Mouse (Mus musculus) forebrain, embryonic 14.5 days (tissue): ENCODE results near the gene Vapb. TPM values are rescaled to one million over a fixed set of nuclear protein-coding genes. Genes with fewer than 3 reads are reported as not detected.

Experiments used
- ATAC-seq: fragments of 200-750 bp; cut with Nextera tagmentation; 2 replicates; pipeline ENCODE4 v1.8.0; 2017; ENCODE audit warnings: mild to moderate bottlenecking, moderate library complexity
- DNase-seq: peaks from one replicate; pipeline ENCODE4 v3.0.0-alpha.2; 2015; ENCODE audit warnings: low spot score
- H3K27ac ChIP-seq: fragments of 300-500 bp; sonication (generic); 2 replicates; pipeline ENCODE4 v1.5.1; 2014; ENCODE audit warnings: low read depth, mild to moderate bottlenecking, control low read depth, low read length, moderate library complexity
- H3K27me3 ChIP-seq: fragments of 300-500 bp; sonication (generic); replicated peaks from 2 replicates; pipeline ENCODE4 v1.6.1; 2014; ENCODE audit warnings: low read length, control low read depth, mixed read lengths; ENCODE audit not compliant: control insufficient read depth, insufficient read depth
- H3K36me3 ChIP-seq: fragments of 300-500 bp; sonication (generic); 2 replicates; pipeline ENCODE4 v1.6.1; 2014; ENCODE audit warnings: low read length, control low read depth; ENCODE audit not compliant: control insufficient read depth, insufficient read depth
- H3K4me1 ChIP-seq: fragments of 300-500 bp; sonication (generic); 2 replicates; pipeline ENCODE4 v1.6.1; 2014; ENCODE audit warnings: antibody characterized with exemption, low read length, control low read depth; ENCODE audit not compliant: control insufficient read depth, insufficient read depth
- H3K4me2 ChIP-seq: fragments of 300-500 bp; sonication (generic); 2 replicates; pipeline ENCODE4 v1.6.1; 2014; ENCODE audit warnings: mild to moderate bottlenecking, control low read depth, low read length
- H3K4me3 ChIP-seq: fragments of 300-500 bp; sonication (generic); 2 replicates; pipeline ENCODE4 v1.5.1; 2014; ENCODE audit warnings: low read depth, low read length, control low read depth
- H3K9ac ChIP-seq: fragments of 300-500 bp; sonication (generic); 2 replicates; pipeline ENCODE4 v1.6.1; 2014; ENCODE audit warnings: mild to moderate bottlenecking, low read length, control low read depth, moderate library complexity
- H3K9me3 ChIP-seq: fragments of 300-500 bp; sonication (generic); replicated peaks from 2 replicates; pipeline ENCODE4 v1.6.1; 2016; ENCODE audit warnings: low read length, control low read depth, mixed read lengths; ENCODE audit not compliant: control insufficient read depth
- WGBS: fragments of 180-500 bp; shearing (Covaris S2); extraction: QIAGEN DNeasy Blood & Tissue Kit; methylation state at CpG from one replicate; pipeline ENCODE4 v1.1.7; 2014; 5-methylcytosine and 5-hydroxymethylcytosine counted together
- polyA plus RNA-seq: library from polyadenylated mRNA; unstranded; fragments of >200 nt; fragmentation: Nextera tagmentation; extraction: Ambion mirVana; gene quantifications from 2 replicates; pipeline ENCODE4 v1.2.1, GENCODE M21; 2014

Gene Vapb
- polyA plus RNA-seq, result 13.9 and 18.5 TPM in 2 replicates

GRCm38 (mm10) chr2:173737222-173737989, at the start of gene Vapb:
Vapb (plus strand) TSS chr2:173737511.
- WGBS, result under 1% methylated on average over 70 of the region's 70 CpGs
- Histone ChIP-seq H3K9ac (peak within 1 kb of the TSS; percentile 91), H3K4me3 (peak within 1 kb of the TSS; percentile 88), H3K36me3 (no peaks in the 10 kb centered on the region), H3K4me1 (peaks cover 8% of the 10 kb centered on the region; the same call in 1 of the 2 replicates), H3K4me2 (peak within 1 kb of the TSS; percentile 79), H3K27ac (peak within 1 kb of the TSS; percentile 70), H3K27me3 (no peaks in the 10 kb centered on the region), H3K9me3 (no peaks in the 10 kb centered on the region)
- ATAC-seq (peak; percentile 98), DNase-seq (peak; percentile 99)

DNA sequence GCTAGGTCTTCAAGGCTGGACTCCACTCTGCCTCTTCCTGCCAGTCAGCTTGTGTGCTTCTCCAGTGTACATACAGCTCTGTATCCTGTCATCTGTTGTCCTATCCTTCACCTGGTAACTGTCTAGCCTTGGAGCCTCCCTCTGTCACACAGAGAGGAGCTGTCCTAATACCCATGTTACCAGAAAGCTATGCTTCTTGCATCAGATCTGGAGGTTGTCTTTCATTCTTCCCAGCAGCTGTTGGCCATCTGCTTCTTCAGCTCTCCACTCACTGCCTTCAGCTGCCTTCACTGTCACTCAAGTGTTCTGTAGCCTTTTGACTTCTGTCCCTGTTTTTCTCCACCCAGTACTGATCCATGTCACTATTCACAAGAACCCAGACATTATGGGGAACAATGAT, 47.5 kb upstream of the Vapb start:
- H3K27me3 ChIP-seq, result no peaks in the 10 kb centered on the region
- H3K9me3 ChIP-seq, result no peaks in the 10 kb centered on the region
- H3K4me3 ChIP-seq, result no peak overlapping the region
- H3K4me1 ChIP-seq, result no peaks in the 10 kb centered on the region
- DNase-seq (no peak), ATAC-seq (no peak)
- H3K4me2 ChIP-seq, result no peak overlapping the region
- no peak overlapping the region for H3K9ac ChIP-seq
- peaks cover 21% of the 10 kb centered on the region for H3K36me3 ChIP-seq
- H3K27ac ChIP-seq, result no peak overlapping the region

DNA sequence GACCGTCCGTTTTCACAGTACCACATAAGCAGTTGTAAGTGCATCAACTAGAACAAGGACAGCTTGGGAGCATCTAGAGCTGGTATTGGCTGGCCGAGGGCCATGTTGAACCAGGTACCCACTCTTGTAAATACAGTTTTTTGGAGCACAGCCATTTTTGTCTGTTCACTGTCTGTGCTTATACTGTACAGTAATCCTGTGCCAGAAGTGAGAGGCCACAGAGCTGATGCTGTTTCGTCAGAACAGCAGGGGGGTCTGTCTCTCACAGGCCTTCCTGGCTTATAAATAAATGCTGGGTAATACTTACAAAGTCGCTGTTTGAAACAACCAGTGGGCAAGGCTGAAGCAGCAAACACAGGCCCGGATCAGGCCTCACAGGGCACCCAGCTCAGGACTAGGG, 45.6 kb upstream of the Vapb start:
- H3K27ac ChIP-seq, result peak overlapping the region; percentile 9; the same call in 1 of the 2 replicates
- ATAC-seq (peak; percentile 34; the same call in 1 of the 2 replicates), DNase-seq (no peak)
- no peaks in the 10 kb centered on the region for H3K27me3 ChIP-seq
- 82% methylated on average over 6 of the region's 6 CpGs for WGBS
- no peak overlapping the region for H3K4me3 ChIP-seq
- no peaks in the 10 kb centered on the region for H3K9me3 ChIP-seq
- no peak overlapping the region for H3K4me2 ChIP-seq
- peaks cover 35% of the 10 kb centered on the region for H3K36me3 ChIP-seq
- H3K9ac ChIP-seq, result no peak overlapping the region
- H3K4me1 ChIP-seq, result no peaks in the 10 kb centered on the region

DNA sequence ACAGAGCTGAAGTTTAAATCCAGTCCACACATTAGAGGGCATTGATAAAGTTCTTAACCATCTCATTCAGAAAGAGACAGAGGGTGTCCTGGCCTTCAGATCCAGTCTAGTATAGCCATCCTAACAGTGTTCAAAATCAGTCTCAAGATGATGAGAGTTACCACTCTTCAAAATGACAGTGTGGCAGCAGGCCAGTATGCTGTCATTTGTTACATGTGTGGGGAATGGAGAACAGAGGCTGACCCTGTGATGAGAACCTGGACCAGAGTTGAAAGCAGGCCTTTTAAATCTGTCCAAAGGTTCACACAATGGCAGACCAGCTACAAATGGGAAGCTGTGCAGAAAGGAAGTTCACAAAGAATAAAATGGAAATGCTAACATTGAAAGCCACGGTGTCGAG, 44.6 kb upstream of the Vapb start:
- DNase-seq (no peak), ATAC-seq (no peak)
- peaks cover 45% of the 10 kb centered on the region for H3K36me3 ChIP-seq
- no peaks in the 10 kb centered on the region for H3K27me3 ChIP-seq
- H3K4me3 ChIP-seq, result no peak overlapping the region
- no peak overlapping the region for H3K27ac ChIP-seq
- 82% methylated on average over 2 of the region's 2 CpGs for WGBS
- H3K9ac ChIP-seq, result no peak overlapping the region
- H3K4me1 ChIP-seq, result no peaks in the 10 kb centered on the region
- no peaks in the 10 kb centered on the region for H3K9me3 ChIP-seq
- H3K4me2 ChIP-seq, result no peak overlapping the region

- Histone ChIP-seq H3K9ac (no peak overlapping the region), H3K27ac (no peak overlapping the region), H3K9me3 (no peaks in the 10 kb centered on the region), H3K4me3 (no peak overlapping the region), H3K27me3 (no peaks in the 10 kb centered on the region), H3K4me2 (no peak overlapping the region), H3K4me1 (no peaks in the 10 kb centered on the region), H3K36me3 (peaks cover 58% of the 10 kb centered on the region)
- ATAC-seq (no peak), DNase-seq (no peak)
- 91% methylated on average over 3 of the region's 3 CpGs for WGBS
These were observed 38.5 kb upstream of the Vapb start for GRCm38 (mm10) chr2:173698850-173699249.

DNA sequence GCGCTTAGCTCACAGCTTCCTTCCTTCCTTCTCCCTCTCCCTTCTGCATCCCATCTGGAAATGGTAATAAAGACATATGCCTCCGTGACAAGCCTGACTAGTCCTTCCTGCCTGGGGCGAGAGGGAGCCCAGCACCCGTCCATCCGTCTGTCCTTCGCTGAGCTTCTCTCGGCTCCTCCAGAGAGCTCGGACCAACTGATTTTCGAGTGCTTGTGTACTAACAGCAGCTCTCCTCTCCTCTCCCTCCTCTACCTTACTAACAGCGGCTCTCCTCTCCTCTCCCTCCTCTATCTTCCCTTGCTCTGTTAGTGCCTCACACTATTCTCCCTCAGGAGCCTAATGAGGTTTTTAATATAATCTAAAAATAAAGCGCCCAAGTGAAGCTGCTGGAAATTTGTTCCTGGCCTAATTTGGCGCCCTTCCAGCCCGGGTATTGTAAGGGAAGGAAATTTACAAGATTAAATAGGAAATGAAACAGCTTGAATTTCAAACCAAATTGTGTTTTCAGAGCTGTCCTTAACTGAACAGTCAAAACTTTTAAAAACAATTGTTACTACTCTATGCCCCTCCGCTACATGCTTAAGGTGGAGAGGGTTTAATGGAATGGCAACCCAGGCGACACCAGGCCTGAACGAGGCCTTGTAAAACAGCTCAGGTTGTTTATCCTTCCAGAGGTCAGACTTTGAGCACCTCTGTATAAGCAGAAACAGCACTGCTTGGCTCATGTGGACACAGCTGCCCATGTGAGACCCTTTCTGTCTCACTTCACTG, 35.0 kb upstream of the Vapb start:
- Histone ChIP-seq H3K4me1 (no peaks in the 10 kb centered on the region), H3K27me3 (no peaks in the 10 kb centered on the region), H3K4me3 (no peak overlapping the region), H3K27ac (0 out of 2 replicates have a peak overlapping the region, but pooled peaks have one; percentile 39), H3K36me3 (peaks cover 42% of the 10 kb centered on the region), H3K9me3 (no peaks in the 10 kb centered on the region), H3K4me2 (no peak overlapping the region), H3K9ac (no peak overlapping the region)
- 74% methylated on average over 16 of the region's 16 CpGs for WGBS
- ATAC-seq, result no peak
- DNase-seq, result peak; percentile 32

DNA sequence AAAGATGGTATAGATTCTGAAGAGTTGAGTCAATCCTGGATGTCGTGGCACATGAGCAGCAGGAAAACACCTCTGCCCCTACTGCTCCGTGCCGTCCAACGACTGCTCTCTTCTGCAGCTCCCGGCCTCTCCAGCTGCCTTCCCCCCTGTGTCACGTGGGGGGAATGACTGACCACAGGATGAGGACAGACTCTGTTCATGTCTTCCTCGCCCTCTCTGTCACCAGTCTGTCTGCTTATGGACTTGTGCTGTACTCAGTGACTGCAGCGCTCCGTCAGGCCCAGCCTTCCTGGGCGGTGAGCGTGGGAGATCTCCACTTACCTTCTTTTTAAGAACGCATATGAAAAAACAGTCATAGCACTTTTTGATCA, 34.5 kb upstream of the Vapb start:
- Histone ChIP-seq H3K9me3 (no peaks in the 10 kb centered on the region), H3K27me3 (no peaks in the 10 kb centered on the region), H3K4me2 (no peak overlapping the region), H3K4me1 (no peaks in the 10 kb centered on the region), H3K4me3 (no peak overlapping the region), H3K36me3 (peaks cover 37% of the 10 kb centered on the region), H3K27ac (no peak overlapping the region), H3K9ac (no peak overlapping the region)
- 93% methylated on average over 12 of the region's 12 CpGs for WGBS
- ATAC-seq, result no peak
- no peak for DNase-seq

GRCm38 (mm10) chr2:173705827-173706551, 31.3 kb upstream of the Vapb start:
- Histone ChIP-seq H3K4me1 (no peaks in the 10 kb centered on the region), H3K4me3 (no peak overlapping the region), H3K27me3 (no peaks in the 10 kb centered on the region), H3K4me2 (no peak overlapping the region), H3K27ac (no peak overlapping the region), H3K9ac (no peak overlapping the region), H3K9me3 (no peaks in the 10 kb centered on the region), H3K36me3 (peaks cover 24% of the 10 kb centered on the region)
- ATAC-seq, result no peak
- no peak for DNase-seq
- 76% methylated on average over 15 of the region's 15 CpGs for WGBS
